Mouse (Mus musculus) frontal cortex, postnatal 25 days (tissue): ENCODE results near the gene Utp14b.

Experiments
- DNase-seq, 2 experiments: peaks; one replicate each; pipeline ENCODE4 v3.0.0; 2022; ENCODE audit warnings: low spot score in 2 of 2

Gene Utp14b

DNA sequence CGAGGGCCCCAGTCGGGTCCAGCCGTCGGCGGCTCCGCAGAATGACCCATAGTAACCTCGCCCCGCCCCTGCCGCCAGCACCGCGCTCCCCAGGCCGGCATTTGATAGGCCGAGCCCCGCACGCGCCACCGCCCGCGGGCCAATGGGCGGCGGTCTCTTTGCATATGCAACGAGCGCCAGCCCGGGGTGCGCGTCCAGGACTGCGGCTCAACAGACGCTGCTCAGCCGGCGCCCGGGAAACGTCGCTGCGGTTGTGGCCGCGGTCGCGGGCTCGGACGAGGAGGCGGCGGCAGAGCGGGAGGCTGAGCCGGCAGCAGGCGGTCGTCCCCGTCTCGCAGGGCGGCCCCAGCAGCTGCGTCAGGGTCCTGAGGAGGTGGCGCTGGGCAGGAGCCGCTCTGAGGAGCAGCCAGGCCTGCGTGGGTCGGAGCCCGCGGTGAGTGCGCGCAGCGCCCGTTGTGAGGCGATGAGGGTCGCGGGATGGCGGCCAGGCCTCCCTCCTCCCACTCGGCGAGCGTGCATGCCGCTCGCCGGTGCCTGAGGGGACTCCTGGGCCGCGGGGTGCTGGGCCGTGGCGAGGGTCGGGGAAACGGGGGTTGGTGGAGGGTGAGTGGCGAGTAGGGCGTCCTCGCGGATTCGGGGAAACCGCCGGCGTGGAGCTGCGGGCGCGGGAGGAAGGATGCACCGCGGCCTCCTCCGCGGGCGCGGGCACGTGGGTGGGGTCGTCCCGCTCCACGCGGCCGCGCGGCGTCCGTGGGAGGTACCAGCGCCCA is at the start of gene Utp14b, which contains the start of gene Acsl3:
Utp14b (plus strand) TSS at position 368 of the 770 bp plus-strand sequence.
Acsl3 (plus strand) TSS at position 155 of the 770 bp plus-strand sequence.
- DNase-seq: peak; percentile 91 to 97

DNA sequence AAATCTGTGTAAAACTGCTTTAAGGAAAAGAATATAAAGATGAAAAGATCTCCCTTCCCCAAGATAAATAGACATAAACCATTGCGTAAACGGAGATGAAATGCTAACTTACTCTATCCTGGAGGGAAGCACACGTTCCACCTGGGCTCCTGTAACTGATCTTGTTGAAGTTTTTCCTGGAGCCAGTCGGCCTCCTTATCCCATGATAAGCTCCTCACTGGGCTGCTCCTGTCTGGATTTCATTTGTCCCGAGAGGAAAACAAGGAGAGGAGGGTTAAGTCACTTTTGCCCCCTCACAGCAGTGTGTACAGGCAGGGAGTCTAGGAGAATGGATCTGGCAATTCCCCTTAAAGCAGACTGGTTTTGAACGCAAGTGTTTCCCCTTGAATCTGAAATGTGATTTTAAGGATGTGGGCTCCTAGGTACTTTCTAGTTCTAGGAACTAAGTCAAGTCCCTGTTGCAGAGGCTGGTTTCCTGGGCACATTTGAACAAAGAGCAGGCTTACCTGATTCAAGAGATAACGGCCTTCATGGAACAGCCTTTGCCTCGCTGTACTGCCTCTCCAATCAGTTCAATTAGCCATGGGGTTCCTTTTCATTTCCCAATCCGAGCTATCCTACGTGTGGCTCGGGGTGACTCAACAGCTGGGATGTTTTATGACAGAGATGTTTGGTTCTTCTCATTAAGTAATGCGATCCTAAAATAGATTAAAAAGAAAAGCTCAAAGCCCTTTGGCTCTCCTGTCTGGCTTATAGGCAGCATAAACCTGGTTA is 48.5 kb upstream of the Utp14b start:
- no peak for DNase-seq

DNA sequence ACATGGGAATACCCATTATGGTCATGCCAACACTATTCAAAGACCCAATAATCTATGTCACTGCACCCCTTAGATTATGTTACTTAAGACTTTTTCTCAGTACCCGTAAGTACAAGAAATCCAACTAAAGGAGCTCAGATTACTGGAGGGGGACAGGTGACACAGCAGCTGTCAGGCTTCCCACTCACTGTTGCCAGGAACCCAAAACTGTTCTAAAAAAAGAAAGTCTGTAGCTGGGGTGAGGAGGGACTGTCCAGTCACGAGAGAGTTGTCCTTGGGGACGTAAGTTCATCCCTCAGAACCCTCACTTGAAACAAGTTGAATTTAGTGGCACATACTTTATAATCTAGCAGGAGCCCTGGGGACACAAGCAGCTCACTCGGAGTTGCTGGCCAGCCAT is 46.8 kb upstream of the Utp14b start:
- DNase-seq: no peak

DNA sequence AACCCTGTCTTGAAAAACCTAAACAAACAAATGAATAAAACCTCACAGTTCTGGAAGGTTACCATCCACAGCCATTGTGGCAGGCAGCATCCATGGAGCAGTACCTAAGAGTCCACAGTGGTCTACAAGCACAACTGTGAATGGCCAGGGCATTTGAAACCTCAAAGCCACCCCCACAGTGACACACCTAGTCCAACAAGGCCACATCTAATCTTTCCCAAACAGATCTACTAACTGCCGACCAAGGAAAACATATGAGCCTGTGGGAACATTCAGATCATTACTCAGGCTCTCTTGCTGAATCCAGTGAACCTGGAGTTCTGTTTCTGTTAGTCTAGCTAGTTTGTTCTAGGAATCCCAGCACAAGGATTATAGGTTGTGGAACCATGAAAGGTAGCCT is 44.9 kb upstream of the Utp14b start:
- no peak for DNase-seq

DNA sequence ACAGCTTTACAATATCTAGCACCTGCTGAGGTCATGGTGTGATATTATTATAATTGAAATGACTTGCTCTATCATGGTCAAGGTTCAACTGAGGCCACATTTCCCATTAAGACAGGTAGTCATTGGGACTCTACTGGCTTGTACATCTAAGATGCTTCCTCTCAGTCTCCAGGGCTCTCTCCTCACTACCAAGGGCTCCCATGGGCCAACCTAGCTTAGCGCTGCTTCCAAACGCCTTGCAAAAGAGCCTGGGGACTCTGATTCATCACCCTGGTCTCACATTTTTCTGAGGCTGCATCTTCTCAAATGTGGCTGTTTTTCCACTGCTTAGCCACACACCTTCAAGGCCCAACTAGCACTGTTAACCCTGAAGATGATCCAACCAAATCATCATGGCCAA is 33.5 kb upstream of the Utp14b start:
- no peak for DNase-seq

DNA sequence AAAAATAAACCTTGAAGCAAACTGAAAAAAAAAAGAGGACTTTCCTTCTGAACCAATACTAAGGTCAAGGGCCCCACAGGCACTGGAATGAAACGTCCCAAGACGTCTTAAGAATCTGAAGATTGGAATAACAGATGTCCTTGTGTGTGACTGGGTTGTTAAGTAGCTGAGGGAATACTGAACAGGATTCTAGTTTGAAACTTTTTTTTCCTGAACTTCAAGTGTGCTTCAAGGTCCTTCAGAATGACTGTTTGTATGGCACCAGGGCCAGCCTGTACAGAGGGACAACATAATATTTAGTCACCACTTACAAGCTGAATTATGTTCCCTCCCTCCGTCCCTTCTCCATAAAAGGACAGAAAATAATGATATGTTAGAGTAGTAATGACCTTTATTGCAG is 23.4 kb upstream of the Utp14b start:
- DNase-seq: no peak

DNA sequence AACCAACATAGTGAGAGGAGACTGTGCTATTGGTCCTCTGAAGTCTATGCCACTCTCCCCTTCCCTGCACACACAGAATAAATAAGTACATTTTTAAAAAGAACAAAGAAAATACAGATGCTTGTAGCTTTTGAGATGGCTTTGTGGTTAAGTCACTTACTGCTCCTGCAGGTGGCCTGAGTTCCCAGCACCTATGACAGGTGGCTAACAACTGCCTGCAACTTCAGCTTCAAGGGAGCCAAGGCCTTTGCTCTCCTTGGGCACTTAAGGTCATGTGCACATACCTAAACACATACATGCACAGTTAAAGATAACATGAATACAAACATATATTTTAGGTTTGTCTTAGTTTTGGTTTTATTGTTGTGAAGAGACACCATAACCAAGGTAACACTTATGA is 17.0 kb upstream of the Utp14b start:
- DNase-seq: no peak

DNA sequence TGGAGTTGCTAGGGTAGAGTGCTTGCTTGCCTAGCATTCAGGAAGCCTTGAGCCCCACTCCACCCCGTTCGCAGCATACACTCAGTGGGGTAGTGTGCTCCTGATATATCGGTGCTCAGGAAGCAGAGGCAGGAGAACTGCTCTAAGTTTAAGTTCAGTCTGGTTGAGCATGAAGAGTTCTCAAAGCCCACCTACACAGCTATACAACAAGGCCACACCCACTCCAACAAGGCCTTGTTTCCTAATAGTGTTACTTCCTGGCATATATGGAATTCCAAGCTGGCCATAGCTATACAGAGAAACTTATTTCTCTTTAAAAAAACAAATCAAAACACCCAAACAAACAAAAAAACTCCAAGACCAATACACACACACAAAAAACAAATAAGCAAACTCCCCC is 16.0 kb upstream of the Utp14b start:
- no peak for DNase-seq

DNA sequence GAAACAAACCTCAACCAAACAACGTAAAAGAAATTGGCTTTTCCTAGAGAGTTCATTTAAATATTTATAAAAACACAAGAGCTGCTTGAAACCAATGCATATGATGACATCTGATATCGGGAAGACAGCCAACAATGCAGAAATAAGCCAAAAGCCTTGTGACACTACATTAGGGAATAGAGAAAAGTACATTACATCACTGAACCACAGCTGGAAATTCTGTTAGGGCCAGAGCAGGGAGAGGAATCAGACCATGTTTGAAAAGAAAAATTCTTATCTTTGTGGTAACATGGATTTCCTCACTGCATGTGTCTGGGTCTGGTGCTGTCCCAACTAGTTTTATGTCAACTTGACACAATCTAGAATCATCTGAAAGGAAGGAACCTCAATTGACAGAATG is 15.6 kb upstream of the Utp14b start:
- DNase-seq: no peak

DNA sequence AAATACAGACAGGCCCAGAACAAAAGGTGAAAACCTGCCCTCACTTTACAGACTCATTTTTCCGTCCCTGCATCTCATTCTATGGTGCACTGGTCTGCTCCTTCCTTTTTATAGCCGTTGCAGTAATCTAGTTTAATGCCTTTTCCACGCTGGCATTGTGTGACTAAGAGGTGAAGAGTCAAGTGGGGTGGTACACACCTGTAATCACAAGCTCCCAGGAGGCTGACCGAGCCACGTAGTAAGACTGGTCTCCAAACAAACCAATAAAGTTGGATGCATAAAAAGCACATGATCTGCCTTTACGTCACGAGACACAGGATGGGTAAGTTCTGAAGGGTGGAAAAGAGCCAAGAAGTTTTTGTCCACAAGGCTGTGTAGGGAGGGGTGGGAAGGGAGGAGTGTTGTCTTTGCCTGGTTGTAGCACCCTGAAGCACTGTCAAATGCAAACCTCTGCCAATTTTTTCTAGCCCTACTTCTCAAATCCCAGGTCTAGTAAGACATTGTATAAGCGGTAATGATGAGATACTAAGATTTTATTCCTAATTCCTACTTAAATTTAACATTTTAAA is 10.4 kb upstream of the Utp14b start:
- DNase-seq: no peak

DNA sequence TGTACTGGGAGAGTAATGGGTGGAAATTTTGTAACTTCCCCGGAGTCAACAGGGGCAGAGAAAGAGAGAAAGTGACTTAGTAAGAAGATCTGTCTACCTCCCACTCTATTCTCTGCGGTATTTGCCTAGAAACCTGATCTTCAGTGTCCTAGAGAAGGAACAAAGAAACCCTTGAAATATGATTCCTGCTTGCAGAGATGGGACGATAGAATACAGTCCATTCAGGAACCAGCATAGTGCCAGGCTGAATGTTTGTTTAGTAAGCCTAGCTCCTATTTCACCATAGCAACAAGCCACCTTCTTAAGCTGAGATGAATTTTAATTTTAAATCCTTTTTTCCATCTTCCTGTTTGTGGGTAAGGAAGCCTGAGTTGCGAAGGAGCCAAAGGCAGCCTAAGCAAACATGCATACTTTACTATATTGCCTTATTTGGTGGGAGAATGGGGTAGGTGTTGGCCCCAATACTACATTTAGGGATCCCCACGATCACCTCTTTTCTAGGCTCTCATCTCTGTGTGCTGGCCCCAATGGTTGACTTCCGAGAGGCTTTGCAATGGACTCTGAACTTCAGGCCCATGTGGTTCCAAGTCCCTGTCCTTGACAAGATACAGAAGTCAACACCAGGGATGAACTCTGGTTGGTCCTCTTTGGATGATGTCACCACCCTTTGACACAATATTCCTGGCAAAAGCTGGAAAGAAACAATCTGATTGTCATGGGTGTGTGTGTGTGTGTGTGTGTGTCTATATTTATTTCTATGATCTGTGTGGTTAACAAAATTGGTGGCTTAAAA is 8.4 kb upstream of the Utp14b start:
- DNase-seq: no peak

DNA sequence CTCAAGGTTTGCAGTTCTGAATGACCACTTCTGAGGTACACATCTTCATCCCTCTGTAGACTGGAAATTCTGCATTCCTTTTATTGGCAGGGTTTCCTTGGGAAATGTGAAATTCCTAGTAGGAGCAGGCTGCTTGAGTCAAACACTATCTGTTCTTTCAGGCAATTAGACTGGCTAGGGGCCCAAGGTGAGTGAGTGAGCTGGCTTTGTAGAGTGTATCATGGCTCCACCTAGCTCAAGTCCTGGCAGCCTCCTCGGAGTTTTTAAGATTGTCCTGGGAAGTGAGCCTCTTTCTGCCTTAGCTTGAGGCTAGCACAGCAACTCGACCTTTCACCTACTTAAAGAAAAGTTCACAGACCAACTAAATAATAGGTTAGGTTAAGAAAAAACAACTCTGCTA is 1.4 kb upstream of the Utp14b start:
- DNase-seq: no peak

DNA sequence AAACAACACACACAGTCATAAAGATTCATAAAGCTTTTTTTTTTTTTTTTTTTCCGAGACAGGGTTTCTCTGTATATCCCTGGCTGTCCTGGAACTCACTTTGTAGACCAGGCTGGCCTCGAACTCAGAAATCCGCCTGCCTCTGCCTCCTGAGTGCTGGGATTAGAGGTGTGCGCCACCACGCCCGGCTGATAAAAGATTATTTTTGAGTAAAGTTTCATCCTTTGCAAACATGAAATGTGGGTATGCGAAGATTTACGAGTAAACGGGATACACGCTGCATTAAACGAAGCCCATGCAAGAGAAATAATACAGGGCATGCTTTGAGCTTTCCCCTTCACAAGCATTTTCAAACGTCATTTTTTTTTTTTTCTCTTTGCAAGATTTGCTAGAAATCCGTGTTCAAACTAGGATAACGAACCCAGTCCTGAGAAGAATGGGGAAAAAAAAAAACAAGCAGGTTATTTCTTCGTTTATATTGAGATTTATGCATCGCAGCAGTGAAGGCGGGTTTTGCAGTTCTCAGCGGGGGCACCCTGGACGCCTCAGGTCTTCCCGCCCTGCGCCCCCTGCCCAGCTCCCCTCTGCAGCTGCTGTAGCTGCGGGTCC is 713 bp upstream of the Utp14b start:
- DNase-seq: no peak

DNA sequence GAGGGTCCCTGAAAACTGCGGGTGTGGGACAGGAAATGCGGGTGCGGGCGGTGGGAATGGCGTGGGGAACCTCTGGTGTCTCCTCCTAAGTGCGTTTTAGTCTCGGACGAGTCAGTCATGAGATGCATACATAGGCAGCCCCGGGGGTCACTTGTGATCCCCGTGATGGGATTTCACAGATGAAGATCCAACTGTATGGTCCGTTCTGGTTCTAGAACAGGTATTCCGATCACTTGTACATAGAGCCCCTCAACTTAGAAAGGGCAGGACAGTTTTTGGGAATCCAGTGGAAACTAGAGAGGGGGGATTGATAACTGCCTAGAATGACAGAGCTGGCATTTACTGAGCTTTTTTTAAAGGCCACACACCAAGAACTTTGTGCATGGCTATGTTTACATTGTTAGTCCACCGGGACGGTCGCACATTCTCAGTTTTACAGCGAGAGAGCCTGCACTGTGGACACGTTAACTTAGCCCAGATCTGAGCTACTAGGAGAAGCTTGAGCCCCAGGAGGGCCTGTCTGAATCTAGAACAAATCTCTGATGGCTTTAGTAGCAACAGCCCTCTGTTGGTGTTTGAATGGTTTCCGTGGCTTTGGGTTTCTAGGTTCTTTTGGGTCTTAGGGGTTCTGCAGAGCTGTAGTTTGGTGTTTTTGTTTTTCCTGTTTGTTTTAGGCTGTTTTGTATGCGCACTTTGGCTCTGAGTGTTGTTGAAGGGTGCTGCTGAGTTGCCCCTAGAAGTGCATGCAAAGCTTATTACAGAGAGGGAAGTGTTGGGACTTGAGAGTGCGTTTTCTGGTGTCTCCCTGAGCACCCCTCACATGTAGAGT is 817 bp downstream of the Utp14b start:
- no peak for DNase-seq

DNA sequence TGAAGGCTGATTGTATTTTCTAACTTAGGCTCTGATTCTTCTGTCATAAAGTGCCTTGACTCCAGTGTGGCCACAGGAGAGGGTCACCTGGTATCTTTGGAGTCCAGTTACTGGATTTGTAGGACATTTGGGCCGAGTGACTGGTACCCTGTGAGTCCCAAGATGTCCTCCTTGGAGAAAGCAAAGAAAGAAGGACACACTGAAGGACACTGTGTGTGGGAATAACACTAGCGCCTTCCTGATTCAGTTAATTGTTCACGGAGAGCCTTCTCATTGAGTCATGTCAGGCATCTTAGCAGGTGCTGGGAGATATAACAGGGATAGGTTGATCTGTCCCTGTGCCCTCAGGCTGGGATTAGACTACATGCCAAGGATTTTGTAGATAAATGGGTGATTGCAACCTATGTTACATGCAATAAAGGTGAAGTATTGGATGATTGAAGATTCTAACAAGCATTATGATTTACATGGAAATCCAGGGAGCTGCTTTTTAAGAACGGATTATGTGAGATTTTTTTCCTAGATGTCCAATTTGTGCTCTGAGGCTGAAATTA is 1.5 kb downstream of the Utp14b start:
- DNase-seq: no peak

DNA sequence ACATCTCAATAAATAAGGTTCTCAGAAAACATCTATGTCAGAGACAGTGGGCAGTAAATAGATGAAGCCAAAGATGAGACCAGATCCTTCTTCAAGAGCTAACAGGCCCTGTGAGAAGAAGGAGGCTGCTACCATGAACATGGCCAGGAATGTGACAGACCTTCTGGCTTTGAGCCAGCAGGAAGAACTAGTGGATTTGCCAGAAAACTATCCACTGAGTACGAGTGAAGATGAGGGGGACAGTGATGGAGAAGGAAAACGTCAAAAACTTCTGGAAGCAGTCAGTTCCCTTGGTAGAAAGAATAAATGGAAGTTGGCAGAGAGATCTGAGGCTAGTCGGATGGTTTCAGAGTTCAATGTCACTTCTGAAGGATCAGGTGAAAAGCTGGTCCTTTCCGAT is 6.5 kb downstream of the Utp14b start:
- no peak for DNase-seq

DNA sequence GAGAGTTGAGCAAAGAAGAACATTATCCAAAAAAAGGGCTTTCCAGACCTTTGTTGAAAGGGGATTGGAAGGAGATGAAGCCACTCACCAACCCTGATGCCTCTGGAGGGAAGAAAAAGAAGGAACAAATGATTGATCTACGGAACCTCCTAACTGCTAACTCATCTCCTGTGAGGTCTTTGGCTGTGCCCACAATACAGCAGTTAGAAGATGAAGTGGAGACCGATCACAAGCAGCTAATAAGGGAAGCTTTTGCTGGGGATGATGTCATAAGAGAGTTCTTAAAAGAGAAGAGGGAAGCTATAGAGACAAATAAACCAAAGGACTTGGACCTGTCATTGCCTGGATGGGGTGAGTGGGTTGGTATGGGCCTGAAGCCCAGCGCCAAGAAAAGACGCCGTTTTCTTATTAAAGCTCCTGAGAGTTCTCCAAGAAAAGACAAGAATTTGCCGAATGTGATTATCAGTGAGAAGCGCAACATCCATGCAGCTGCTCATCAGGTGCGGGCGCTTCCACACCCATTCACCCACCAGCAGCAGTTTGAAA is 8.2 kb downstream of the Utp14b start:
- DNase-seq: no peak

DNA sequence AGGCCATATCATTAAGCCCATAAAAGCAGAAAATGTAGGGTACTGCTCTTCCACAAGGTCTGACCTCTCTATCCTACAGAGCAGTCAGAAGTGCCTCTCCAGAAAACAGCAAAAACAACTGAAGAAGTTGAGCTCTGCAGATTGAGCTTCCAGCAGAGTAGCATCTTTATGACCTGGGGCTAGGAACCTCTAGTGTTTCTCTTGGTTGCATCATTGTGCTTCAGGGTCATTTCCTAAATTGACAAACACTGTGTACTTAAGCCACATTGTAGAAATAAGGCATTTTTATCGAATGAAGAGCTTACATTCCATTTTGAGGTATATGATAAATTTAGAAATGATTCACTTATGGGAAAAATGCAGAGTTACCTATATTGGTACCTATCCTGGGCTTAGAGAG is 8.7 kb downstream of the Utp14b start:
- DNase-seq: no peak

DNA sequence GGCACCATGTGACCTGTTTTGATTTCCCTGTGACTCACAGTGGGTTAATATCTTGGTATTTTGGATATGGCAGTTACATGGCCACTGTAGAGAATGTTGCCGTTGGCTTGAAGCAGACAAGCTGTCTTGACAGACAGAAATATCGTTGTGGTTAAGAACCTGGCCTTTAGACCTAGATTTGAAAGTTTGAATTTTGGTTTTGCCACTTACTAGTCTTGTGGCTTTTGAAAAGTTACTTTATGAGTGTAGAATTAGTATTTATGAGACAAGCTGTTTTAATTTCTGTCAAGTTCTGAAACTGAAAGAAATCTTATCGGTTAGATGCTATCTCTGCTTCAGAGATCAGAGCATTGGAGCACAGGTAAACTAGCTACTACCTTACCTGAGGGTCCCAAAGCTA is 24.5 kb downstream of the Utp14b start:
- no peak for DNase-seq

DNA sequence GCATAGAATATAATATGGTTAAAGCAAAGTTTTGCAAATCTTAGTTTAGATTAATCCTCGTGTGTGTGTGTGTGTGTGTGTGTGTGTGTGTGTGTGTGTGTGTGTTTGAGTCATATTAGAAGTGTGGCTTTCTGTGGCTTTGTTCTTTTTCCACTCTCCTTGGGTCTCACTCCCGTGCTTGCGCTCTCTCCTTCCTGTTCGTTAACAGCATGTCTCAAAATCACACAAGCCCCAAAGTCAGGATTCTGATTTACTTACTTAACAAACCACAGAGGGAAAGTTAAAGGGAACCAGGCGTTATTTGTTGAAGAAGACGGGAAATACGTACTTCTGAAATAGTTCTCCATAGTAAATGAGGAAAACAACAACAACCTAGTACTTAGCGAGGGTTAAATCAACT is 26.3 kb downstream of the Utp14b start:
- DNase-seq: no peak
